Mouse (Mus musculus): ENCODE data around the gene Rtn4r. TPM values are rescaled to one million over a fixed set of nuclear protein-coding genes. Genes with fewer than 3 reads are reported as not detected.
"Not testable (repeated sequence)": the region's sequence is repeated elsewhere in the genome, so short reads cannot be mapped to it uniquely, and the experiment has no call there.

Rtn4r gene
- polyA plus RNA-seq, 1 experiment from 2014 or later, result 0.11 TPM

GRCm38 (mm10) chr16:18187221-18187620, 59.8 kb downstream of the Rtn4r start:
- Histone ChIP-seq H3K9ac (ENCODE audit: low read depth, low read length) (no peak overlapping the region), H3K27me3 (ENCODE audit: control insufficient read depth, insufficient read depth, low read depth, low read length) (no peaks in the 10 kb centered on the region), H3K27ac (ENCODE audit: low read length) (no peak overlapping the region), H3K9me3 (replicated peaks; ENCODE audit: control insufficient read depth, low read length) (no peaks in the 10 kb centered on the region), H3K4me2 (ENCODE audit: low read depth, low read length) (no peak overlapping the region), H3K4me1 (ENCODE audit: control insufficient read depth, low read depth, low read length) (no peaks in the 10 kb centered on the region), H3K4me3 (ENCODE audit: low read depth, low read length) (no peak overlapping the region), H3K36me3 (ENCODE audit: control insufficient read depth, insufficient read depth) (no peaks in the 10 kb centered on the region)
- WGBS (ENCODE audit: insufficient replicate concordance), result 51% methylated on average over 3 of the region's 3 CpGs
- no peak for ATAC-seq (ENCODE audit: low read depth)

- no peaks in the 10 kb centered on the region for H3K9me3 ChIP-seq (replicated peaks; ENCODE audit: control insufficient read depth, low read length)
- WGBS (ENCODE audit: insufficient replicate concordance), result 45% methylated on average over 2 of the region's 2 CpGs
These were observed 63.6 kb downstream of the Rtn4r start for GRCm38 (mm10) chr16:18191006-18191405.

GRCm38 (mm10) chr16:18194208-18194985, 67.0 kb downstream of the Rtn4r start:
- Histone ChIP-seq H3K9me3 (replicated peaks; ENCODE audit: control insufficient read depth, low read length) (no peaks in the 10 kb centered on the region), H3K9ac (ENCODE audit: low read depth, low read length) (no peak overlapping the region), H3K27me3 (ENCODE audit: control insufficient read depth, insufficient read depth, low read depth, low read length) (no peaks in the 10 kb centered on the region), H3K36me3 (ENCODE audit: control insufficient read depth, insufficient read depth) (no peaks in the 10 kb centered on the region), H3K4me2 (ENCODE audit: low read depth, low read length) (no peak overlapping the region), H3K4me1 (ENCODE audit: control insufficient read depth, low read depth, low read length) (no peaks in the 10 kb centered on the region), H3K27ac (ENCODE audit: low read length) (no peak overlapping the region), H3K4me3 (ENCODE audit: low read depth, low read length) (no peak overlapping the region)
- WGBS (ENCODE audit: insufficient replicate concordance), result 60% methylated on average over 15 of the region's 15 CpGs
- ATAC-seq (ENCODE audit: low read depth), result no peak

More at GRCm38 (mm10) chr16:18191006-18191405, 63.6 kb downstream of the Rtn4r start:
- no peaks in the 10 kb centered on the region for H3K4me1 ChIP-seq (ENCODE audit: control insufficient read depth, low read depth, low read length)
- no peak overlapping the region for H3K27ac ChIP-seq (ENCODE audit: low read length)
- no peak overlapping the region for H3K4me3 ChIP-seq (ENCODE audit: low read depth, low read length)
- no peak overlapping the region for H3K9ac ChIP-seq (ENCODE audit: low read depth, low read length)
- H3K27me3 ChIP-seq (ENCODE audit: control insufficient read depth, insufficient read depth, low read depth, low read length), result no peaks in the 10 kb centered on the region
- no peak overlapping the region for H3K4me2 ChIP-seq (ENCODE audit: low read depth, low read length)
- ATAC-seq (ENCODE audit: low read depth), result no peak
- H3K36me3 ChIP-seq (ENCODE audit: control insufficient read depth, insufficient read depth), result no peaks in the 10 kb centered on the region

- H3K4me3 ChIP-seq (ENCODE audit: low read depth, low read length), result no peak overlapping the region
- no peak for ATAC-seq (ENCODE audit: low read depth)
- 44% methylated on average over 5 of the region's 5 CpGs for WGBS (ENCODE audit: insufficient replicate concordance)
- no peaks in the 10 kb centered on the region for H3K9me3 ChIP-seq (replicated peaks; ENCODE audit: control insufficient read depth, low read length)
- H3K4me2 ChIP-seq (ENCODE audit: low read depth, low read length), result no peak overlapping the region
- no peaks in the 10 kb centered on the region for H3K36me3 ChIP-seq (ENCODE audit: control insufficient read depth, insufficient read depth)
- H3K27me3 ChIP-seq (ENCODE audit: control insufficient read depth, insufficient read depth, low read depth, low read length), result no peaks in the 10 kb centered on the region
- H3K9ac ChIP-seq (ENCODE audit: low read depth, low read length), result no peak overlapping the region
- no peak overlapping the region for H3K27ac ChIP-seq (ENCODE audit: low read length)
- no peaks in the 10 kb centered on the region for H3K4me1 ChIP-seq (ENCODE audit: control insufficient read depth, low read depth, low read length)
These were observed 67.6 kb downstream of the Rtn4r start for GRCm38 (mm10) chr16:18195068-18195467.

GRCm38 (mm10) chr16:18195561-18195960, 68.1 kb downstream of the Rtn4r start:
- not testable (repeated sequence) for H3K4me3 ChIP-seq (ENCODE audit: low read depth, low read length); ATAC-seq (ENCODE audit: low read depth); H3K9ac ChIP-seq (ENCODE audit: low read depth, low read length); H3K27ac ChIP-seq (ENCODE audit: low read length); H3K9me3 ChIP-seq (replicated peaks; ENCODE audit: control insufficient read depth, low read length); H3K27me3 ChIP-seq (ENCODE audit: control insufficient read depth, insufficient read depth, low read depth, low read length); H3K4me1 ChIP-seq (ENCODE audit: control insufficient read depth, low read depth, low read length); H3K36me3 ChIP-seq (ENCODE audit: control insufficient read depth, insufficient read depth); H3K4me2 ChIP-seq (ENCODE audit: low read depth, low read length)
- 32% methylated on average over 3 of the region's 3 CpGs for WGBS (ENCODE audit: insufficient replicate concordance)

GRCm38 (mm10) chr16:18197881-18198280, 70.4 kb downstream of the Rtn4r start:
- Histone ChIP-seq H3K4me3 (ENCODE audit: low read depth, low read length) (no peak overlapping the region), H3K27ac (ENCODE audit: low read length) (no peak overlapping the region), H3K4me2 (ENCODE audit: low read depth, low read length) (no peak overlapping the region), H3K9me3 (replicated peaks; ENCODE audit: control insufficient read depth, low read length) (no peaks in the 10 kb centered on the region), H3K4me1 (ENCODE audit: control insufficient read depth, low read depth, low read length) (no peaks in the 10 kb centered on the region), H3K27me3 (ENCODE audit: control insufficient read depth, insufficient read depth, low read depth, low read length) (no peaks in the 10 kb centered on the region), H3K36me3 (ENCODE audit: control insufficient read depth, insufficient read depth) (no peaks in the 10 kb centered on the region), H3K9ac (ENCODE audit: low read depth, low read length) (no peak overlapping the region)
- ATAC-seq (ENCODE audit: low read depth), result no peak
- WGBS (ENCODE audit: insufficient replicate concordance), result 74% methylated on average over 6 of the region's 6 CpGs

- no peak overlapping the region for H3K4me3 ChIP-seq (ENCODE audit: low read depth, low read length)
- 71% methylated on average over 10 of the region's 10 CpGs for WGBS (ENCODE audit: insufficient replicate concordance)
- no peaks in the 10 kb centered on the region for H3K9me3 ChIP-seq (replicated peaks; ENCODE audit: control insufficient read depth, low read length)
- no peak overlapping the region for H3K9ac ChIP-seq (ENCODE audit: low read depth, low read length)
- H3K36me3 ChIP-seq (ENCODE audit: control insufficient read depth, insufficient read depth), result no peaks in the 10 kb centered on the region
- no peaks in the 10 kb centered on the region for H3K27me3 ChIP-seq (ENCODE audit: control insufficient read depth, insufficient read depth, low read depth, low read length)
- H3K4me2 ChIP-seq (ENCODE audit: low read depth, low read length), result no peak overlapping the region
- no peak for ATAC-seq (ENCODE audit: low read depth)
- no peaks in the 10 kb centered on the region for H3K4me1 ChIP-seq (ENCODE audit: control insufficient read depth, low read depth, low read length)
- H3K27ac ChIP-seq (ENCODE audit: low read length), result no peak overlapping the region
These were observed 71.1 kb downstream of the Rtn4r start for GRCm38 (mm10) chr16:18198365-18199098.

- Histone ChIP-seq H3K4me1 (ENCODE audit: control insufficient read depth, low read depth, low read length) (no peaks in the 10 kb centered on the region), H3K4me3 (ENCODE audit: low read depth, low read length) (no peak overlapping the region), H3K27me3 (ENCODE audit: control insufficient read depth, insufficient read depth, low read depth, low read length) (no peaks in the 10 kb centered on the region), H3K9ac (ENCODE audit: low read depth, low read length) (no peak overlapping the region), H3K36me3 (ENCODE audit: control insufficient read depth, insufficient read depth) (no peaks in the 10 kb centered on the region), H3K4me2 (ENCODE audit: low read depth, low read length) (no peak overlapping the region), H3K9me3 (replicated peaks; ENCODE audit: control insufficient read depth, low read length) (no peaks in the 10 kb centered on the region), H3K27ac (ENCODE audit: low read length) (no peak overlapping the region)
- ATAC-seq (ENCODE audit: low read depth), result no peak
- WGBS (ENCODE audit: insufficient replicate concordance), result 55% methylated on average over 2 of the region's 2 CpGs
These were observed 72.6 kb downstream of the Rtn4r start for GRCm38 (mm10) chr16:18200062-18200461.

GRCm38 (mm10) chr16:18201620-18202019, 74.2 kb downstream of the Rtn4r start:
- ATAC-seq (ENCODE audit: low read depth), result no peak
- WGBS (ENCODE audit: insufficient replicate concordance), result 35% methylated on average over 1 of the region's 1 CpGs
- H3K4me3 ChIP-seq (ENCODE audit: low read depth, low read length), result no peak overlapping the region

More at GRCm38 (mm10) chr16:18201620-18202019, 74.2 kb downstream of the Rtn4r start:
- Histone ChIP-seq H3K4me2 (ENCODE audit: low read depth, low read length) (no peak overlapping the region), H3K9me3 (replicated peaks; ENCODE audit: control insufficient read depth, low read length) (no peaks in the 10 kb centered on the region), H3K36me3 (ENCODE audit: control insufficient read depth, insufficient read depth) (no peaks in the 10 kb centered on the region), H3K4me1 (ENCODE audit: control insufficient read depth, low read depth, low read length) (no peaks in the 10 kb centered on the region), H3K27me3 (ENCODE audit: control insufficient read depth, insufficient read depth, low read depth, low read length) (no peaks in the 10 kb centered on the region), H3K9ac (ENCODE audit: low read depth, low read length) (no peak overlapping the region), H3K27ac (ENCODE audit: low read length) (no peak overlapping the region)

Data from liver, embryonic 16.5 days (tissue).